Mouse (Mus musculus): ENCODE measurements around the gene Rmnd1. TPM values are rescaled to one million over a fixed set of nuclear protein-coding genes. Genes with fewer than 3 reads are reported as not detected.

Rmnd1 gene
- polyA plus RNA-seq, 3 experiments from 2014 or later = 40.1 to 45.0 (median 42.4) TPM

Other genes starting within 250 kb of the Rmnd1 start
- gene Akap12, start 166.0 kb downstream of the Rmnd1 start, polyA plus RNA-seq (2017; shearing (Covaris generic)) = 1 to 10 TPM; 7.4 to 7.8 (median 7.6) TPM
- 10 to 100 TPM in 2 of 3 experiments, 1 to 10 TPM in 1; 9.1 to 11.5 (median 11.1) TPM for gene Zbtb2, start 44.3 kb downstream of the Rmnd1 start, polyA plus RNA-seq (2017; shearing (Covaris generic))
- 10 to 100 TPM; 34.1 to 38.4 (median 35.8) TPM for gene Armt1, start 79 bp upstream of the Rmnd1 start, polyA plus RNA-seq (2017; shearing (Covaris generic))
- not detected for gene Ccdc170, start 50.1 kb upstream of the Rmnd1 start, polyA plus RNA-seq (2017; shearing (Covaris generic))
- 1 to 10 TPM; 1.3 to 6.4 (median 4.4) TPM for gene Esr1, start 179.2 kb upstream of the Rmnd1 start, polyA plus RNA-seq (2017; shearing (Covaris generic))

All from inflammation-experienced regulatory T-cells, adult 6 months (primary cell).